Mouse (Mus musculus) kidney, embryonic 16.5 days (tissue): ENCODE data around the gene Faim2. TPM values are rescaled to one million over a fixed set of nuclear protein-coding genes. Genes with fewer than 3 reads are reported as not detected.

Experiments
- ATAC-seq: fragments of 200-750 bp; cut with Nextera tagmentation; 2 replicates; pipeline ENCODE4 v1.8.0; 2017; ENCODE audit warnings: moderate TSS enrichment; ENCODE audit not compliant: low FRiP score, low TSS enrichment
- H3K27ac ChIP-seq: fragments of 300-500 bp; sonication (generic); 2 replicates; pipeline ENCODE4 v1.5.1; 2014; ENCODE audit warnings: low read length
- H3K27me3 ChIP-seq: fragments of 300-500 bp; sonication (generic); 2 replicates; pipeline ENCODE4 v1.6.1; 2014; ENCODE audit warnings: low read length, control low read depth, mixed read lengths; ENCODE audit not compliant: insufficient read depth
- H3K36me3 ChIP-seq: fragments of 300-500 bp; sonication (generic); 2 replicates; pipeline ENCODE4 v1.6.1; 2014; ENCODE audit warnings: low read length, control low read depth, mixed read lengths; ENCODE audit not compliant: insufficient read depth
- H3K4me1 ChIP-seq: fragments of 300-500 bp; sonication (generic); 2 replicates; pipeline ENCODE4 v1.6.1; 2014; ENCODE audit warnings: low read length, control low read depth, mixed read lengths; ENCODE audit not compliant: insufficient read depth
- H3K4me2 ChIP-seq: fragments of 300-500 bp; sonication (generic); replicated peaks from 2 replicates; pipeline ENCODE4 v1.6.1; 2014; ENCODE audit warnings: low read depth, low read length
- H3K4me3 ChIP-seq: fragments of 300-500 bp; sonication (generic); 2 replicates; pipeline ENCODE4 v1.5.1; 2014; ENCODE audit warnings: mild to moderate bottlenecking, low read length
- H3K9ac ChIP-seq: fragments of 300-500 bp; sonication (generic); replicated peaks from 2 replicates; pipeline ENCODE4 v1.6.1; 2014; ENCODE audit warnings: low read length
- H3K9me3 ChIP-seq: fragments of 300-500 bp; sonication (generic); 2 replicates; pipeline ENCODE4 v1.6.1; 2016; ENCODE audit warnings: low read length, control low read depth
- WGBS: fragments of 180-500 bp; shearing (Covaris S2); extraction: QIAGEN DNeasy Blood & Tissue Kit; methylation state at CpG from one replicate; pipeline ENCODE4 v1.1.7; 2014; 5-methylcytosine and 5-hydroxymethylcytosine counted together
- polyA plus RNA-seq: library from polyadenylated mRNA; unstranded; fragments of >200 nt; fragmentation: Nextera tagmentation; extraction: Ambion mirVana; gene quantifications from 2 replicates; pipeline ENCODE4 v1.2.1, GENCODE M21; 2015

Faim2 gene
- polyA plus RNA-seq, 1 experiment from 2014 or later = 0.32 TPM

GRCm38 (mm10) chr15:99544047-99544446 is 16.1 kb upstream of the Faim2 start:
- Histone ChIP-seq H3K9ac (no peak overlapping the region), H3K4me3 (no peak overlapping the region), H3K9me3 (no peaks in the 10 kb centered on the region), H3K4me1 (no peaks in the 10 kb centered on the region), H3K27me3 (peaks cover 7% of the 10 kb centered on the region; the same call in 1 of the 2 replicates), H3K4me2 (no peak overlapping the region), H3K36me3 (no peaks in the 10 kb centered on the region), H3K27ac (no peak overlapping the region)
- WGBS = 34% methylated on average over 7 of the region's 7 CpGs
- no peak for ATAC-seq

GRCm38 (mm10) chr15:99539891-99540290 is 11.9 kb upstream of the Faim2 start:
- H3K36me3 ChIP-seq = no peaks in the 10 kb centered on the region
- no peak overlapping the region for H3K4me2 ChIP-seq
- H3K4me3 ChIP-seq = no peak overlapping the region
- H3K9me3 ChIP-seq = no peaks in the 10 kb centered on the region
- no peaks in the 10 kb centered on the region; the same call in 1 of the 2 replicates for H3K4me1 ChIP-seq
- no peak overlapping the region for H3K9ac ChIP-seq
- 71% methylated on average over 8 of the region's 8 CpGs for WGBS
- no peak for ATAC-seq
- peaks cover 7% of the 10 kb centered on the region; the same call in 1 of the 2 replicates for H3K27me3 ChIP-seq
- no peak overlapping the region for H3K27ac ChIP-seq

GRCm38 (mm10) chr15:99536889-99537862 is 9.2 kb upstream of the Faim2 start:
- Histone ChIP-seq H3K9me3 (no peaks in the 10 kb centered on the region), H3K27me3 (no peaks in the 10 kb centered on the region), H3K4me2 (no peak overlapping the region), H3K27ac (no peak overlapping the region), H3K9ac (no peak overlapping the region), H3K4me1 (no peaks in the 10 kb centered on the region; the same call in 1 of the 2 replicates), H3K4me3 (no peak overlapping the region), H3K36me3 (no peaks in the 10 kb centered on the region)
- no peak for ATAC-seq
- WGBS = 41% methylated on average over 10 of the region's 11 CpGs

GRCm38 (mm10) chr15:99532023-99532422 is 4.1 kb upstream of the Faim2 start:
- ATAC-seq = peak; percentile 85
- 32% methylated on average over 3 of the region's 3 CpGs for WGBS

GRCm38 (mm10) chr15:99531146-99531545 is 3.2 kb upstream of the Faim2 start:
- peaks cover 8% of the 10 kb centered on the region; the same call in 1 of the 2 replicates for H3K27me3 ChIP-seq
- WGBS = 26% methylated on average over 6 of the region's 6 CpGs
- no peak for ATAC-seq
- 0 out of 2 replicates have a peak, but pooled peaks cover 10% of the 10 kb centered on the region for H3K4me1 ChIP-seq
- no peak overlapping the region for H3K4me2 ChIP-seq
- no peaks in the 10 kb centered on the region for H3K9me3 ChIP-seq
- H3K9ac ChIP-seq = 0 out of 2 replicates have a peak overlapping the region, but pooled peaks have one; percentile 18
- no peak overlapping the region for H3K4me3 ChIP-seq
- H3K36me3 ChIP-seq = no peaks in the 10 kb centered on the region
- H3K27ac ChIP-seq = no peak overlapping the region

More at GRCm38 (mm10) chr15:99532023-99532422, 4.1 kb upstream of the Faim2 start:
- peaks cover 10% of the 10 kb centered on the region; the same call in 1 of the 2 replicates for H3K4me1 ChIP-seq
- H3K27me3 ChIP-seq = peaks cover 8% of the 10 kb centered on the region; the same call in 1 of the 2 replicates
- no peak overlapping the region for H3K9ac ChIP-seq
- no peak overlapping the region for H3K27ac ChIP-seq
- no peak overlapping the region for H3K4me3 ChIP-seq
- no peaks in the 10 kb centered on the region for H3K36me3 ChIP-seq
- H3K9me3 ChIP-seq = no peaks in the 10 kb centered on the region
- H3K4me2 ChIP-seq = no peak overlapping the region

- Histone ChIP-seq H3K36me3 (no peaks in the 10 kb centered on the region), H3K27me3 (peaks cover 8% of the 10 kb centered on the region; the same call in 1 of the 2 replicates), H3K27ac (no peak overlapping the region), H3K9me3 (no peaks in the 10 kb centered on the region), H3K4me2 (no peak overlapping the region), H3K9ac (no peak overlapping the region), H3K4me1 (0 out of 2 replicates have a peak, but pooled peaks cover 8% of the 10 kb centered on the region), H3K4me3 (no peak overlapping the region)
- 48% methylated on average over 2 of the region's 2 CpGs for WGBS
- ATAC-seq = no peak
Measured at GRCm38 (mm10) chr15:99526681-99527080, 1.3 kb downstream of the Faim2 start.

- Histone ChIP-seq H3K4me3 (no peak overlapping the region), H3K9ac (no peak overlapping the region), H3K36me3 (no peaks in the 10 kb centered on the region), H3K27ac (no peak overlapping the region), H3K9me3 (no peaks in the 10 kb centered on the region), H3K27me3 (no peaks in the 10 kb centered on the region), H3K4me1 (0 out of 2 replicates have a peak, but pooled peaks cover 3% of the 10 kb centered on the region), H3K4me2 (no peak overlapping the region)
- 77% methylated on average over 7 of the region's 7 CpGs for WGBS
- no peak for ATAC-seq
Measured at GRCm38 (mm10) chr15:99520306-99520705, 7.7 kb downstream of the Faim2 start.

- Histone ChIP-seq H3K27me3 (no peaks in the 10 kb centered on the region), H3K27ac (no peak overlapping the region), H3K4me3 (no peak overlapping the region), H3K4me1 (0 out of 2 replicates have a peak, but pooled peaks cover 3% of the 10 kb centered on the region), H3K9me3 (no peaks in the 10 kb centered on the region), H3K9ac (no peak overlapping the region), H3K4me2 (no peak overlapping the region), H3K36me3 (no peaks in the 10 kb centered on the region)
- ATAC-seq = no peak
- WGBS = 95% methylated on average over 9 of the region's 9 CpGs
Measured at GRCm38 (mm10) chr15:99519626-99520025, 8.3 kb downstream of the Faim2 start.

GRCm38 (mm10) chr15:99517715-99518114 is 10.2 kb downstream of the Faim2 start:
- no peak for ATAC-seq
- Histone ChIP-seq H3K27me3 (no peaks in the 10 kb centered on the region), H3K36me3 (no peaks in the 10 kb centered on the region), H3K4me3 (no peak overlapping the region), H3K4me1 (0 out of 2 replicates have a peak, but pooled peaks cover 3% of the 10 kb centered on the region), H3K9ac (no peak overlapping the region), H3K9me3 (no peaks in the 10 kb centered on the region), H3K27ac (no peak overlapping the region), H3K4me2 (no peak overlapping the region)
- WGBS = 66% methylated on average over 7 of the region's 7 CpGs

GRCm38 (mm10) chr15:99516715-99517114 is 11.2 kb downstream of the Faim2 start:
- no peak for ATAC-seq
- no peaks in the 10 kb centered on the region for H3K27me3 ChIP-seq
- H3K4me3 ChIP-seq = no peak overlapping the region
- H3K9me3 ChIP-seq = no peaks in the 10 kb centered on the region
- H3K27ac ChIP-seq = no peak overlapping the region
- no peak overlapping the region for H3K9ac ChIP-seq
- 29% methylated on average over 8 of the region's 8 CpGs for WGBS
- no peaks in the 10 kb centered on the region for H3K36me3 ChIP-seq
- no peak overlapping the region for H3K4me2 ChIP-seq
- H3K4me1 ChIP-seq = 0 out of 2 replicates have a peak, but pooled peaks cover 3% of the 10 kb centered on the region
